Comparison of ENCODE assay signal across 20 mouse cellular contexts in the genomic region with DNA sequence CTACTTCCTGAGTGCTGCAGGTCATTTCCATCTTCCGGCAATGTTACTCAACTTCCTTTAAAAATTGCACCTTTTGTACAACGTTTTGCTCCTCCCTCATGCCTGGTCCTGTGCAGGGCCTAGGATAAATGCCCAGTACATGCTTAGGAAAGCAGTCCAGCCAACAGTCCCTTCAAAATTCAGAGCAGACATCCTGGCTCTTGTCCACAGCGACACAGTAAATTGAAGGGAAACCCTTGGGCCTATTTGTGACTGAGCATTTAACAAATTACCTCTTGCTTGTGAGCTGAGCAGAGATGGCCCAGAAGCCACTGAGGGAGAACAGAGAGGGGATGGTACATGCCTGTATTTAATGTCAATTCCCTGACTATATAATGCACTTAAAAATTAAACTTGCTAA.
"Had no signal": no experiment of that assay in that cellular context is flagged by ENCODE, and none has a peak within 500 bp of the region (broad histone marks: within the 10 kb centered on the region; RNA-seq: fewer than 3 reads in every experiment).

No protein-coding gene starts in this region.

- DNase-seq: kidney, adult 18-20 months; kidney, postnatal 25 days; layer of hippocampus, adult 9-11 months; liver; lung, adult 18-20 months; retina, postnatal 1 day; right cerebral cortex, postnatal 25 days; spleen, adult 18-20 months; thymus, postnatal 25 days had no signal

- H3K36me3 ChIP-seq: limb, embryonic 10.5 days; limb, embryonic 13.5 days; liver, embryonic 12.5 days; liver, embryonic 15.5 days; midbrain, embryonic 12.5 days; neural tube, embryonic 12.5 days; stomach, embryonic 15.5 days had no signal

- ATAC-seq: liver, embryonic 12.5 days; lung, postnatal 0 days had no signal

- H3K27me3 ChIP-seq: limb, embryonic 13.5 days; liver, embryonic 12.5 days; liver, embryonic 15.5 days; midbrain, embryonic 12.5 days; neural tube, embryonic 12.5 days; stomach, embryonic 15.5 days had no signal

- H3K4me2 ChIP-seq: limb, embryonic 13.5 days; liver, embryonic 12.5 days; liver, embryonic 15.5 days; midbrain, embryonic 12.5 days; neural tube, embryonic 12.5 days; stomach, embryonic 15.5 days had no signal

- H3K4me3 ChIP-seq: layer of hippocampus, adult 2 months; limb, embryonic 10.5 days; limb, embryonic 13.5 days; liver, embryonic 12.5 days; liver, embryonic 15.5 days; midbrain, embryonic 12.5 days; neural tube, embryonic 12.5 days; stomach, embryonic 15.5 days had no signal

- H3K4me1 ChIP-seq: limb, embryonic 10.5 days; limb, embryonic 13.5 days; liver, embryonic 12.5 days; liver, embryonic 15.5 days; midbrain, embryonic 12.5 days; neural tube, embryonic 12.5 days; stomach, embryonic 15.5 days had no signal

- H3K9ac ChIP-seq: limb, embryonic 13.5 days; liver, embryonic 12.5 days; liver, embryonic 15.5 days; midbrain, embryonic 12.5 days; neural tube, embryonic 12.5 days; stomach, embryonic 15.5 days had no signal

- H3K9me3 ChIP-seq: limb, embryonic 10.5 days; limb, embryonic 13.5 days; liver, embryonic 12.5 days; liver, embryonic 15.5 days; midbrain, embryonic 12.5 days; neural tube, embryonic 12.5 days; stomach, embryonic 15.5 days had no signal

- H3K27ac ChIP-seq: kidney, postnatal 0 days; layer of hippocampus, adult 2 months; limb, embryonic 10.5 days; limb, embryonic 13.5 days; liver, embryonic 12.5 days; liver, embryonic 15.5 days; macrophage; midbrain, embryonic 12.5 days; neural tube, embryonic 12.5 days; stomach, embryonic 15.5 days had no signal
